Mouse (Mus musculus) forebrain, embryonic 10.5 days (tissue): ENCODE data around the gene Tfcp2. TPM values are rescaled to one million over a fixed set of nuclear protein-coding genes. Genes with fewer than 3 reads are reported as not detected.

ENCODE experiments used
- DNase-seq: peaks from one replicate; pipeline ENCODE4 v3.0.0-alpha.2; 2017; ENCODE audit warnings: low spot score; ENCODE audit errors: extremely low spot score
- H3K27ac ChIP-seq: fragments of 300-500 bp; sonication (generic); 2 replicates; pipeline ENCODE4 v1.5.1; 2016; ENCODE audit warnings: mild to moderate bottlenecking
- H3K27me3 ChIP-seq: fragments of 300-500 bp; sonication (generic); 2 replicates; pipeline ENCODE4 v1.6.1; 2016; ENCODE audit warnings: mild to moderate bottlenecking; ENCODE audit not compliant: poor library complexity, severe bottlenecking
- H3K36me3 ChIP-seq: fragments of 300-500 bp; sonication (generic); replicated peaks from 2 replicates; pipeline ENCODE4 v1.6.1; 2016; ENCODE audit warnings: mild to moderate bottlenecking, moderate library complexity
- H3K4me1 ChIP-seq: fragments of 300-500 bp; sonication (generic); 2 replicates; pipeline ENCODE4 v1.6.1; 2016
- H3K4me3 ChIP-seq: fragments of 300-500 bp; sonication (generic); 2 replicates; pipeline ENCODE4 v1.5.1; 2016; ENCODE audit warnings: mild to moderate bottlenecking, moderate library complexity
- H3K9me3 ChIP-seq: fragments of 300-500 bp; sonication (generic); 2 replicates; pipeline ENCODE4 v1.6.1; 2016; ENCODE audit warnings: mild to moderate bottlenecking, moderate library complexity
- WGBS: fragments of 180-500 bp; shearing (Covaris S2); methylation state at CpG from one replicate; pipeline ENCODE4 v1.1.7; 2016; 5-methylcytosine and 5-hydroxymethylcytosine counted together
- polyA plus RNA-seq: library from polyadenylated mRNA; unstranded; fragments of >200 nt; fragmentation: Nextera tagmentation; extraction: Ambion mirVana; gene quantifications from 2 replicates; pipeline ENCODE4 v1.2.1, GENCODE M21; 2016

The Tfcp2 gene
- polyA plus RNA-seq, 1 experiment from 2014 or later = 31.4 TPM

- H3K36me3 ChIP-seq = no peaks in the 10 kb centered on the region; the same call in 1 of the 2 replicates
- no peaks in the 10 kb centered on the region for H3K9me3 ChIP-seq
- WGBS = 93% methylated on average over 10 of the region's 10 CpGs
- H3K4me1 ChIP-seq = no peaks in the 10 kb centered on the region
- H3K27ac ChIP-seq = no peak overlapping the region
- no peak for DNase-seq
- no peak overlapping the region for H3K4me3 ChIP-seq
- H3K27me3 ChIP-seq = no peaks in the 10 kb centered on the region
Observed at GRCm38 (mm10) chr15:100580108-100580507, 28.3 kb upstream of the Tfcp2 start.

- H3K27me3 ChIP-seq = no peaks in the 10 kb centered on the region
- H3K9me3 ChIP-seq = no peaks in the 10 kb centered on the region
- DNase-seq = no peak
- H3K36me3 ChIP-seq = no peaks in the 10 kb centered on the region; the same call in 1 of the 2 replicates
- H3K4me1 ChIP-seq = peaks cover 9% of the 10 kb centered on the region; the same call in 1 of the 2 replicates
- H3K4me3 ChIP-seq = no peak overlapping the region
- WGBS = 87% methylated on average over 16 of the region's 16 CpGs
- H3K27ac ChIP-seq = no peak overlapping the region
Observed at GRCm38 (mm10) chr15:100577972-100578371, 26.2 kb upstream of the Tfcp2 start.

- WGBS = 87% methylated on average over 6 of the region's 6 CpGs
- Histone ChIP-seq H3K27ac (no peak overlapping the region), H3K36me3 (no peaks in the 10 kb centered on the region; the same call in 1 of the 2 replicates), H3K27me3 (no peaks in the 10 kb centered on the region), H3K4me1 (peaks cover 9% of the 10 kb centered on the region; the same call in 1 of the 2 replicates), H3K4me3 (no peak overlapping the region), H3K9me3 (no peaks in the 10 kb centered on the region)
- DNase-seq = no peak
Observed at GRCm38 (mm10) chr15:100576810-100577209, 25.0 kb upstream of the Tfcp2 start.

GRCm38 (mm10) chr15:100576392-100576791 is 24.6 kb upstream of the Tfcp2 start:
- H3K4me1 ChIP-seq = peaks cover 9% of the 10 kb centered on the region; the same call in 1 of the 2 replicates
- H3K36me3 ChIP-seq = no peaks in the 10 kb centered on the region; the same call in 1 of the 2 replicates
- WGBS = 89% methylated on average over 6 of the region's 6 CpGs
- no peaks in the 10 kb centered on the region for H3K9me3 ChIP-seq
- H3K27me3 ChIP-seq = no peaks in the 10 kb centered on the region
- no peak overlapping the region for H3K27ac ChIP-seq
- no peak overlapping the region for H3K4me3 ChIP-seq
- no peak for DNase-seq

- DNase-seq = no peak
- Histone ChIP-seq H3K27ac (no peak overlapping the region), H3K9me3 (no peaks in the 10 kb centered on the region), H3K36me3 (no peaks in the 10 kb centered on the region; the same call in 1 of the 2 replicates), H3K27me3 (no peaks in the 10 kb centered on the region), H3K4me3 (no peak overlapping the region), H3K4me1 (peaks cover 9% of the 10 kb centered on the region; the same call in 1 of the 2 replicates)
- 91% methylated on average over 12 of the region's 12 CpGs for whole genome bisulfite sequencing
Observed at GRCm38 (mm10) chr15:100575366-100575765, 23.6 kb upstream of the Tfcp2 start.

- Histone ChIP-seq H3K36me3 (no peaks in the 10 kb centered on the region), H3K4me1 (peaks cover 9% of the 10 kb centered on the region; the same call in 1 of the 2 replicates), H3K9me3 (no peaks in the 10 kb centered on the region), H3K4me3 (no peak overlapping the region), H3K27ac (no peak overlapping the region), H3K27me3 (no peaks in the 10 kb centered on the region)
- no peak for DNase-seq
- 86% methylated on average over 2 of the region's 2 CpGs for WGBS
Observed at GRCm38 (mm10) chr15:100574378-100574777, 22.6 kb upstream of the Tfcp2 start.

GRCm38 (mm10) chr15:100573946-100574345 is 22.1 kb upstream of the Tfcp2 start:
- no peak overlapping the region for H3K27ac ChIP-seq
- H3K27me3 ChIP-seq = no peaks in the 10 kb centered on the region
- no peak for DNase-seq
- 74% methylated on average over 6 of the region's 6 CpGs for WGBS
- H3K4me3 ChIP-seq = no peak overlapping the region
- no peaks in the 10 kb centered on the region for H3K36me3 ChIP-seq
- peaks cover 9% of the 10 kb centered on the region; the same call in 1 of the 2 replicates for H3K4me1 ChIP-seq
- no peaks in the 10 kb centered on the region for H3K9me3 ChIP-seq

- Histone ChIP-seq H3K4me3 (no peak overlapping the region), H3K9me3 (no peaks in the 10 kb centered on the region), H3K27ac (no peak overlapping the region), H3K27me3 (no peaks in the 10 kb centered on the region), H3K36me3 (no peaks in the 10 kb centered on the region), H3K4me1 (peaks cover 9% of the 10 kb centered on the region; the same call in 1 of the 2 replicates)
- no peak for DNase-seq
- whole genome bisulfite sequencing = 77% methylated on average over 3 of the region's 3 CpGs
Observed at GRCm38 (mm10) chr15:100569239-100569638, 17.4 kb upstream of the Tfcp2 start.

- H3K27ac ChIP-seq = no peak overlapping the region
- no peaks in the 10 kb centered on the region for H3K27me3 ChIP-seq
- DNase-seq = no peak
- no peaks in the 10 kb centered on the region for H3K9me3 ChIP-seq
- H3K4me1 ChIP-seq = no peaks in the 10 kb centered on the region
- H3K36me3 ChIP-seq = no peaks in the 10 kb centered on the region
- 76% methylated on average over 2 of the region's 2 CpGs for WGBS
- no peak overlapping the region for H3K4me3 ChIP-seq
Observed at GRCm38 (mm10) chr15:100566531-100566930, 14.7 kb upstream of the Tfcp2 start.

GRCm38 (mm10) chr15:100557705-100558433 is 6.1 kb upstream of the Tfcp2 start:
- Histone ChIP-seq H3K27me3 (no peaks in the 10 kb centered on the region), H3K4me1 (no peaks in the 10 kb centered on the region), H3K27ac (no peak overlapping the region), H3K36me3 (no peaks in the 10 kb centered on the region), H3K9me3 (0 out of 2 replicates have a peak, but pooled peaks cover 2% of the 10 kb centered on the region), H3K4me3 (no peak overlapping the region)
- WGBS = 83% methylated on average over 5 of the region's 5 CpGs
- DNase-seq = no peak

- H3K4me3 ChIP-seq = no peak overlapping the region
- H3K27me3 ChIP-seq = no peaks in the 10 kb centered on the region
- DNase-seq = no peak
- no peak overlapping the region for H3K27ac ChIP-seq
- 0 out of 2 replicates have a peak, but pooled peaks cover 2% of the 10 kb centered on the region for H3K9me3 ChIP-seq
- peaks cover 6% of the 10 kb centered on the region for H3K4me1 ChIP-seq
- no peaks in the 10 kb centered on the region for H3K36me3 ChIP-seq
- 88% methylated on average over 9 of the region's 9 CpGs for WGBS
Observed at GRCm38 (mm10) chr15:100556378-100556777, 4.6 kb upstream of the Tfcp2 start.

- no peak for DNase-seq
- H3K9me3 ChIP-seq = 0 out of 2 replicates have a peak, but pooled peaks cover 2% of the 10 kb centered on the region
- 96% methylated on average over 5 of the region's 5 CpGs for WGBS
- no peaks in the 10 kb centered on the region for H3K36me3 ChIP-seq
- no peak overlapping the region for H3K4me3 ChIP-seq
- H3K4me1 ChIP-seq = peaks cover 10% of the 10 kb centered on the region
- H3K27ac ChIP-seq = no peak overlapping the region
- H3K27me3 ChIP-seq = no peaks in the 10 kb centered on the region
Observed at GRCm38 (mm10) chr15:100555965-100556364, 4.2 kb upstream of the Tfcp2 start.

GRCm38 (mm10) chr15:100550280-100550679 is 1.5 kb downstream of the Tfcp2 start:
- no peaks in the 10 kb centered on the region for H3K27me3 ChIP-seq
- peak overlapping the region; percentile 89 for H3K4me3 ChIP-seq
- H3K9me3 ChIP-seq = peaks cover 13% of the 10 kb centered on the region
- H3K27ac ChIP-seq = no peak overlapping the region
- 95% methylated on average over 4 of the region's 4 CpGs for WGBS
- peaks cover 52% of the 10 kb centered on the region for H3K36me3 ChIP-seq
- H3K4me1 ChIP-seq = peaks cover 20% of the 10 kb centered on the region
- no peak for DNase-seq
